Mouse (Mus musculus): ENCODE measurements around the gene Grap.

Grap gene

GRCm38 (mm10) chr11:61656148-61656850, 3.2 kb downstream of the Grap start:
- peak; percentile 95 for DNase-seq (ENCODE audit: low read depth, low spot score)

DNA sequence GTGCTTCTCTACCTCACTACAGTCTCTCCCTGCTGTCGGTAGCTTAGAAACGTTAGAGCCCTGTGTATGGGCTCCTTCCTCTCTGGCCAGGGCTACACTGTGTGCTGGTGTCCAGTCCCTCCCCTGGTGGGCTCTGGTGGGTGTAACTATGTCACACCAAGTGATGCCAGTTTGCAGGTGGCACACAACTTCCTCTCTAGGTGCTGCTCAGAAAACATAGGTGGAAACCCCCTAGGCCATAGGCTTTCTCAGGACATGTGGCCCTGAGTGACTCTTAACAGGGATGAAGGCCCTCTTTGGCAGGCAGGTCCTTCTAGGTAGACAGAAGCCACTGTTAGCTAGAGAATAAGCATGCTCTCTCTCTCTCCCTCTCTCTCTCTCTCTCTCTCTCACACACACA, 4.4 kb downstream of the Grap start:
- DNase-seq (ENCODE audit: low read depth, low spot score), result peak; percentile 83

GRCm38 (mm10) chr11:61658360-61658922, 5.4 kb downstream of the Grap start:
- DNase-seq (ENCODE audit: low read depth, low spot score), result peak; percentile 49

DNA sequence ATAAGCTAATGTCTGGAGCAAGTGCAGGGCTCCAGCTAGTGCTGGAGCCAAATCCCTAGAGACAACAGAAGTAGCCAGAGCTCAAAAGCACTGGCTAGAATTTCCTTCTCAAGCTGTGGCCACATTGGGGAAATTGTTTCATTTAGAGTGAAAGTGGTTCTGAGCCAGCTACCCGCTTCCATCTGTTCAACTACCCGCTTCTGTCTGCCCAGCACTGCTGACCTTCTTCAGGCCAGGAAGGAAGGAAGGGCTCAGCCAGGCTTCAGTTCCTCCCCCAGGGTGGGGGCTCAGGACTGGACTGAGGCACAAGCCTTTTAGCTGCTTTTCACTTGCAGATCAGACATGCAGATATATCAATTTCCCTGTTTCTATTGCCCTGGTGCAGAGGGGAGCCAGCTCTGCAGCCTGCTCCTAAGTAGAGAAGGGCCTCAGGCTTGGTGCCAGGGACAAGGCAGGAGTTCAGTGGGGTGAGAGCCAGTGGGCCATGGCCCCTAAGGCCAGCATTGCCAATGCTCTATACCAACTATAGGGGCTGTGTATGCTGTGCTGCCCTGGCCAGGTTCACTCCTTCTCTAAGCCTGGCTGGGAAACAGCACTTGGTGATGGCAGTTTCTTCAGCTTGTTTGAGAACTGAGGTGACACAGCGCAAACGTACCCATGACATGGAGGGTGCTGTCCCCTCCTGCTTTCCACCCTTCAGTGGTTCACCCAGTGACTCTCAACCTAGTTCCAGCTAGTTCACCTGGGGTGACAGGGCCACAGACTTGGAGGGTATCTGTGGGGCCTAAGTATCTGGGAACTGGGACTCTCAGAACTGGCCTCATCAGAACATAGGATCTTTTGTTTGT, 6.2 kb downstream of the Grap start:
- DNase-seq (ENCODE audit: low read depth, low spot score), result peak; percentile 54

GRCm38 (mm10) chr11:61660001-61660400, 6.9 kb downstream of the Grap start:
- DNase-seq (ENCODE audit: low read depth, low spot score), result peak; percentile 19

GRCm38 (mm10) chr11:61660806-61661392, 7.8 kb downstream of the Grap start:
- peak; percentile 71 for DNase-seq (ENCODE audit: low read depth, low spot score)

GRCm38 (mm10) chr11:61662189-61662588, 9.1 kb downstream of the Grap start:
- no peak for DNase-seq (ENCODE audit: low read depth, low spot score)

DNA sequence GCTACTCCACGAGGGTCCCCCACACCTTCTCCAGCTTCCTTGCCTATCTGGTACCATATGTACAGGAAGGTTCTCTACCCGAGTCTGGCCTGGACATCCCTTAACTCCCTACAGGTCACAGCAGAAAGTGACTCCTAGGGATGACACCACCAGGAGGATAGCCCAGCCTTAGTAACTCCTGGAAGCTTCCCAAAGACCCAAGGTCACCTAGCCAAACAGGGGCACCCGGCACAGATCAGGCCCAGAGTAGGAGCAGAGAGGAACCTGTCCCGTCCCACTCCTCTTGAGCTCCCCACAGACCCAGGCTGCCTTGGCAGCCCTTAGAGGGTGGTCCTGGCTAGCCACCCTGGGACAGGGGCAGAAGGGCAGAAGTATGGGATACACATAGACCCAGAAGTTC, 12.3 kb downstream of the Grap start:
- peak; percentile 13 for DNase-seq (ENCODE audit: low read depth, low spot score)

GRCm38 (mm10) chr11:61665991-61666799, 13.1 kb downstream of the Grap start:
- peak; percentile 64 for DNase-seq (ENCODE audit: low read depth, low spot score)

- no peak for DNase-seq (ENCODE audit: low read depth, low spot score)
Measured at GRCm38 (mm10) chr11:61667248-61667647, 14.2 kb downstream of the Grap start.

DNA sequence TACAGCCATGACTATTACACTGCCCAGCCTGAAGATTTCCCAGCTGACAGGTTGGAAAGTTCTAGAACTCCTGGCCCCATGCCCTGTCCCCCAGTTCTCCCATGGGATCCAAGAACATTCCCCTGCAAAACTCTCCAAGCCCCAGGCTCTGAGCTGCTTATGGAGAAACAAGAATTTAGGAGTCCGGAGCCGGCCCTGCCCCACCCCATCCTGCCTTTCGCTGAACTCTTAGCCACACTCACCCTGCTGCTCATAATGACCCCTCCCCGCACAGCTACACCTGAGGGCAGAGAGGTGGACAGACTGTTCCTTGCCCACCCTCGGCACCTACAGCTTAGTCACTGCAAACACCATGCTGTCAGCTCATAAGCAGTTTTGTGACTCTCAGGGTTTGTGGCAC, 14.7 kb downstream of the Grap start:
- no peak for DNase-seq (ENCODE audit: low read depth, low spot score)

GRCm38 (mm10) chr11:61669492-61670490, 16.7 kb downstream of the Grap start:
- no peak for DNase-seq (ENCODE audit: low read depth, low spot score)

GRCm38 (mm10) chr11:61671781-61672383, 18.8 kb downstream of the Grap start:
- DNase-seq (ENCODE audit: low read depth, low spot score), result no peak

GRCm38 (mm10) chr11:61673686-61674085, 20.6 kb downstream of the Grap start:
- DNase-seq (ENCODE audit: low read depth, low spot score), result peak; percentile 45

- no peak for DNase-seq (ENCODE audit: low read depth, low spot score)
Measured at GRCm38 (mm10) chr11:61674151-61674838, 21.2 kb downstream of the Grap start.

- no peak for DNase-seq (ENCODE audit: low read depth, low spot score)
Measured at GRCm38 (mm10) chr11:61674839-61675159, 21.7 kb downstream of the Grap start.

- DNase-seq (ENCODE audit: low read depth, low spot score), result peak; percentile 38
Measured at GRCm38 (mm10) chr11:61675332-61675731, 22.3 kb downstream of the Grap start.

DNA sequence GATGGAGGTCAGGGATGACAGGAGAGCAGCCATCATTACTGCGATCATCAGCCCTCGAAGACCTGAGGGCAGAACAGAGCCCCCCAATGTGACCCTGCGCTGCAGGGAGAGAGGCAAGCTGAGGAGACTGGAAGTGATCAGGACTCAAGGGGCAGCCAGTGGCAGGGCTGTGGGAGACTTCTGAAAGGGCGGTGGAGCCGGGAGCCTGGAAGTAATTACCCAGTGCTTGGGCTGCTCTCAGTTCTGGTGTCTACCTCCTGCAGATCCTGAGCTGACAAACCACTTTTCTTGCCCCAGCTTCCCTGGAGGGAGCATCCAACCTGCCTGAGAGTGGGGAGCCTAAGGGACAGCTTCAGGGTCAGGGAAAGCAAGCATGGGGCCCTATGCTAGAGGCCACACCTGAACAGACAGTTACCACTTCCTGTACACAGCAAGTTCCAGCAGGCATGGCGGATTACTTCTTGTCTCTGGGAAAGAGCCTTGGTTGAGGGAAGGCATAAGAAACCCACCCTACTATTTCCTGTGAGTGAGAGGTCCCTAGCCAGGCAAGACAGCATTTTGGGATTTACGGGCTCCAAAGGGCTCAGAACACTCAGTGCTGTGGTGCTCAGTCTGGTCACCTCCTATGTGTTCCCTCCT, 23.3 kb downstream of the Grap start:
- no peak for DNase-seq (ENCODE audit: low read depth, low spot score)

DNA sequence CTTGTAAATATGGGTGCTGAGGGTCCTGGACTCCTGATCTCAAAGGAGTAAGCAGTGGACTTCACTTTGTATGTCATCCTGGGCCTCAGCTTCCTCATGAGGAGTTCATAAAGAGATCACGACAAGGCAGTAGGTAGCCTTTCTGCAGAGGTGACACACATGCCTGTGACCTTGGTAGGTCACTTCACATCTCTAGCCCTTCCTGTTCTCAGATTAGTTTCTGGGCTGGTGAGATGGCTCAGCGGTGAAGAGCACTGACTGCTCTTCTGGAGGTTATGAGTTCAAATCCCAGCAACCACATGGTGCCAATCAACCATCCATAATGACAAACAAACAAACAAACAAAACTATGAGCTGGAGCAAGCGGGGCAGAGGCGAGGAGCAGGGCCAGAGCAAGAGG, 24.6 kb downstream of the Grap start:
- DNase-seq (ENCODE audit: low read depth, low spot score), result no peak

Data from A20 (cell line).